Mouse (Mus musculus) cortical plate, adult 2 months (tissue): ENCODE results near the gene Lingo4.

Experiments
- CTCF ChIP-seq: fragments of 200-500 bp; IDR thresholded peaks from 2 replicates; pipeline ENCODE4 v1.5.1; 2011; ENCODE audit warnings: mild to moderate bottlenecking, control low read depth, low read length; ENCODE audit not compliant: insufficient read depth; ENCODE audit errors: extremely low read depth
- POLR2A ChIP-seq: fragments of 200-500 bp; IDR thresholded peaks from 2 replicates; pipeline ENCODE4 v1.6.1; 2011; ENCODE audit warnings: mild to moderate bottlenecking, low read length, control low read depth; ENCODE audit not compliant: insufficient read depth; ENCODE audit errors: extremely low read depth

- no peak for TF ChIP-seq CTCF
- no peak for TF ChIP-seq POLR2A
Observed at GRCm38 (mm10) chr3:94382308-94382707, 16.0 kb upstream of the Lingo4 start.
